Mouse (Mus musculus): ENCODE data around the gene Nudt13.

DNA sequence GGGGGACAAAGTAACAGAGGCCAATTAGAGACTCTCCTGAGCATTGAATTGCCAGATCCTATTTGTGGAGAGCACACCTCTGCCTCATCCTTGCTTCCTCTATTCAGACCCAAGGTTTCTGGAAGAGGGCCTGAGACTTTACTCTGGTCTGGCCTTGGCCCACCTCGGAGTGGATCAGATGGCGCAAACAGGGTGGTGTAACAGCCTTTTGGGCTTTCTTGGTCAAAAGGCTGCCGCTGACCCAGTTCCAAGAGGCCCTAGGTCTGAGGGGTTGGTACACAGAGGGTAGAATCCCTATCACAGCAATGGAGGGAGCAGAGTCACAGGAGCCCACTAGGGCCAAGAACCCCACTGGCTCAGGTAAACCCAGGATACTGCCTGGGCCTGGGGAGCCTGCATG is 46.5 kb upstream of the Nudt13 start:
- TF ChIP-seq CTCF (IDR thresholded peaks at IDR 0.05; ENCODE audit: low read depth, low read length), result no peak
- TF ChIP-seq POLR2A (IDR thresholded peaks at IDR 0.05; ENCODE audit: borderline replicate concordance, low read depth, low read length), result no peak
